Mouse (Mus musculus) lung, embryonic 14.5 days (tissue): ENCODE results near the gene Ift46. TPM values are rescaled to one million over a fixed set of nuclear protein-coding genes. Genes with fewer than 3 reads are reported as not detected.

ENCODE experiments used
- ATAC-seq: fragments of 200-750 bp; cut with Nextera tagmentation; 2 replicates; pipeline ENCODE4 v1.8.0; 2017; ENCODE audit warnings: mild to moderate bottlenecking, moderate TSS enrichment, moderate library complexity; ENCODE audit not compliant: insufficient read depth
- DNase-seq: peaks from one replicate; pipeline ENCODE4 v3.0.0-alpha.2; 2015
- H3K27ac ChIP-seq: fragments of 300-500 bp; sonication (generic); 2 replicates; pipeline ENCODE4 v1.5.1; 2014; ENCODE audit warnings: low read depth, mild to moderate bottlenecking, moderate library complexity
- H3K27me3 ChIP-seq: fragments of 300-500 bp; sonication (generic); 2 replicates; pipeline ENCODE4 v1.6.1; 2014; ENCODE audit warnings: low read length, control low read depth; ENCODE audit not compliant: insufficient read depth
- H3K36me3 ChIP-seq: fragments of 300-500 bp; sonication (generic); 2 replicates; pipeline ENCODE4 v1.6.1; 2014; ENCODE audit warnings: control low read depth; ENCODE audit not compliant: insufficient read depth
- H3K4me1 ChIP-seq: fragments of 300-500 bp; sonication (generic); 2 replicates; pipeline ENCODE4 v1.6.1; 2014; ENCODE audit warnings: antibody characterized with exemption, control low read depth; ENCODE audit not compliant: insufficient read depth
- H3K4me2 ChIP-seq: fragments of 300-500 bp; sonication (generic); 2 replicates; pipeline ENCODE4 v1.6.1; 2014; ENCODE audit warnings: mild to moderate bottlenecking
- H3K4me3 ChIP-seq: fragments of 300-500 bp; sonication (generic); 2 replicates; pipeline ENCODE4 v1.5.1; 2014; ENCODE audit warnings: low read depth, low read length
- H3K9ac ChIP-seq: fragments of 300-500 bp; sonication (generic); 2 replicates; pipeline ENCODE4 v1.6.1; 2014
- H3K9me3 ChIP-seq: fragments of 300-500 bp; sonication (generic); 2 replicates; pipeline ENCODE4 v1.6.1; 2016; ENCODE audit warnings: low read depth, low read length, control low read depth
- CTCF ChIP-seq: IDR thresholded peaks from 2 replicates; pipeline ENCODE4 v1.5.1; 2016; ENCODE audit warnings: antibody characterized with exemption, low read depth
- WGBS: fragments of 180-500 bp; shearing (Covaris S2); extraction: QIAGEN DNeasy Blood & Tissue Kit; methylation state at CpG from one replicate; pipeline ENCODE4 v1.1.7; 2014; 5-methylcytosine and 5-hydroxymethylcytosine counted together
- polyA plus RNA-seq: library from polyadenylated mRNA; unstranded; fragments of >200 nt; fragmentation: Nextera tagmentation; extraction: Ambion mirVana; gene quantifications from 2 replicates; pipeline ENCODE4 v1.2.1, GENCODE M21; 2014

Gene Ift46
- polyA plus RNA-seq, 1 experiment from 2014 or later, result 106 TPM

GRCm38 (mm10) chr9:44807778-44808177, 40.1 kb downstream of the Ift46 start:
- TF ChIP-seq CTCF, result no peak
- no peaks in the 10 kb centered on the region for H3K27me3 ChIP-seq
- no peaks in the 10 kb centered on the region for H3K9me3 ChIP-seq
- H3K9ac ChIP-seq, result no peak overlapping the region
- no peak overlapping the region for H3K27ac ChIP-seq
- no peak for ATAC-seq
- H3K4me1 ChIP-seq, result no peaks in the 10 kb centered on the region
- H3K4me3 ChIP-seq, result no peak overlapping the region
- DNase-seq, result no peak
- H3K36me3 ChIP-seq, result peaks cover 82% of the 10 kb centered on the region
- no peak overlapping the region for H3K4me2 ChIP-seq
- WGBS, result 91% methylated on average over 10 of the region's 10 CpGs

- Histone ChIP-seq H3K4me3 (no peak overlapping the region), H3K36me3 (peaks cover 99% of the 10 kb centered on the region), H3K9me3 (no peaks in the 10 kb centered on the region), H3K27ac (no peak overlapping the region), H3K4me2 (no peak overlapping the region), H3K27me3 (no peaks in the 10 kb centered on the region), H3K9ac (no peak overlapping the region), H3K4me1 (no peaks in the 10 kb centered on the region)
- ATAC-seq (no peak), DNase-seq (no peak)
- 79% methylated on average over 10 of the region's 10 CpGs for WGBS
- TF ChIP-seq CTCF, result no peak
These were observed 42.6 kb downstream of the Ift46 start for GRCm38 (mm10) chr9:44810316-44810715.

GRCm38 (mm10) chr9:44814179-44814578, 46.5 kb downstream of the Ift46 start:
- ATAC-seq (no peak), DNase-seq (no peak)
- Histone ChIP-seq H3K36me3 (peaks cover 100% of the 10 kb centered on the region), H3K27me3 (no peaks in the 10 kb centered on the region), H3K4me1 (no peaks in the 10 kb centered on the region), H3K4me2 (no peak overlapping the region), H3K4me3 (no peak overlapping the region), H3K27ac (no peak overlapping the region), H3K9ac (no peak overlapping the region), H3K9me3 (no peaks in the 10 kb centered on the region)
- TF ChIP-seq CTCF, result no peak
- 91% methylated on average over 8 of the region's 8 CpGs for WGBS

GRCm38 (mm10) chr9:44817522-44817921, 49.8 kb downstream of the Ift46 start:
- H3K9me3 ChIP-seq, result no peaks in the 10 kb centered on the region
- TF ChIP-seq CTCF, result no peak
- no peaks in the 10 kb centered on the region for H3K4me1 ChIP-seq
- H3K36me3 ChIP-seq, result peaks cover 100% of the 10 kb centered on the region
- ATAC-seq, result no peak
- no peak overlapping the region for H3K9ac ChIP-seq
- no peak for DNase-seq
- no peaks in the 10 kb centered on the region for H3K27me3 ChIP-seq
- 84% methylated on average over 5 of the region's 5 CpGs for WGBS
- no peak overlapping the region for H3K4me3 ChIP-seq
- H3K4me2 ChIP-seq, result no peak overlapping the region
- H3K27ac ChIP-seq, result no peak overlapping the region

GRCm38 (mm10) chr9:44819920-44820827, 52.5 kb downstream of the Ift46 start:
- TF ChIP-seq CTCF, result no peak
- no peaks in the 10 kb centered on the region for H3K9me3 ChIP-seq
- ATAC-seq (no peak), DNase-seq (no peak)
- H3K27me3 ChIP-seq, result no peaks in the 10 kb centered on the region
- H3K36me3 ChIP-seq, result peaks cover 100% of the 10 kb centered on the region
- WGBS, result 88% methylated on average over 15 of the region's 15 CpGs
- no peaks in the 10 kb centered on the region for H3K4me1 ChIP-seq
- no peak overlapping the region for H3K27ac ChIP-seq
- no peak overlapping the region for H3K4me2 ChIP-seq
- no peak overlapping the region for H3K9ac ChIP-seq
- H3K4me3 ChIP-seq, result no peak overlapping the region

- ATAC-seq, result no peak
- Histone ChIP-seq H3K36me3 (peaks cover 99% of the 10 kb centered on the region), H3K4me1 (no peaks in the 10 kb centered on the region), H3K4me2 (no peak overlapping the region), H3K4me3 (no peak overlapping the region), H3K9me3 (no peaks in the 10 kb centered on the region), H3K27ac (no peak overlapping the region), H3K27me3 (no peaks in the 10 kb centered on the region), H3K9ac (no peak overlapping the region)
- WGBS, result 61% methylated on average over 7 of the region's 7 CpGs
- peak; percentile 41 for DNase-seq
- TF ChIP-seq CTCF, result no peak
These were observed 59.0 kb downstream of the Ift46 start for GRCm38 (mm10) chr9:44826660-44827059.

- H3K27ac ChIP-seq, result no peak overlapping the region
- no peaks in the 10 kb centered on the region for H3K27me3 ChIP-seq
- no peak overlapping the region for H3K4me2 ChIP-seq
- H3K36me3 ChIP-seq, result peaks cover 96% of the 10 kb centered on the region
- DNase-seq (no peak), ATAC-seq (no peak)
- no peak overlapping the region for H3K9ac ChIP-seq
- no peak overlapping the region for H3K4me3 ChIP-seq
- 97% methylated on average over 11 of the region's 11 CpGs for WGBS
- no peak for TF ChIP-seq CTCF
- H3K4me1 ChIP-seq, result no peaks in the 10 kb centered on the region
- no peaks in the 10 kb centered on the region for H3K9me3 ChIP-seq
These were observed 61.2 kb downstream of the Ift46 start for GRCm38 (mm10) chr9:44828944-44829343.
